Mouse (Mus musculus): ENCODE measurements around the gene Tshz2. TPM values are rescaled to one million over a fixed set of nuclear protein-coding genes. Genes with fewer than 3 reads are reported as not detected.

The Tshz2 gene
- polyA plus RNA-seq, 1 experiment = not detected

GRCm38 (mm10) chr2:169790439-169791131 is 157.8 kb downstream of the Tshz2 start:
- H3K36me3 ChIP-seq (ENCODE audit: control insufficient read depth, insufficient read depth) = no peaks in the 10 kb centered on the region
- TF ChIP-seq FOSL1 (IDR thresholded peaks at IDR 0.05; ENCODE audit: insufficient read depth, low read length, poor library complexity, severe bottlenecking) = no peak
- no peak for TF ChIP-seq MYOG (IDR thresholded peaks at IDR 0.05; ENCODE audit: control insufficient read depth, extremely low read depth, insufficient read length)
- TF ChIP-seq MYOD1 (IDR thresholded peaks at IDR 0.05; ENCODE audit: control insufficient read depth, insufficient read length, low read depth) = no peak
- TF ChIP-seq CEBPB (IDR thresholded peaks at IDR 0.05; ENCODE audit: low read depth) = no peak
- no peak for TF ChIP-seq USF1 (IDR thresholded peaks at IDR 0.05; ENCODE audit: low read depth)
- TF ChIP-seq CTCF (IDR thresholded peaks at IDR 0.05; ENCODE audit: control insufficient read depth, insufficient read depth, insufficient read length) = no peak
- TF ChIP-seq MAX (IDR thresholded peaks at IDR 0.05) = no peak
- H3K4me3 ChIP-seq (ENCODE audit: insufficient read depth, poor library complexity, severe bottlenecking) = no peak overlapping the region
- no peaks in the 10 kb centered on the region for H3K79me2 ChIP-seq (ENCODE audit: control insufficient read depth, insufficient read depth)
- H3K79me3 ChIP-seq (ENCODE audit: low read depth) = no peaks in the 10 kb centered on the region
- H3ac ChIP-seq (ENCODE audit: control insufficient read depth, insufficient read length, low read depth) = no peak overlapping the region
- no peaks in the 10 kb centered on the region for H3K27me3 ChIP-seq (ENCODE audit: control insufficient read depth, insufficient read depth, insufficient read length)

GRCm38 (mm10) chr2:169792706-169793105 is 159.9 kb downstream of the Tshz2 start:
- Histone ChIP-seq H3K36me3 (ENCODE audit: control insufficient read depth, insufficient read depth) (no peaks in the 10 kb centered on the region), H3K27me3 (ENCODE audit: control insufficient read depth, insufficient read depth, insufficient read length) (no peaks in the 10 kb centered on the region), H3K4me3 (ENCODE audit: insufficient read depth, poor library complexity, severe bottlenecking) (no peak overlapping the region), H3K79me2 (ENCODE audit: control insufficient read depth, insufficient read depth) (no peaks in the 10 kb centered on the region), H3ac (ENCODE audit: control insufficient read depth, insufficient read length, low read depth) (no peak overlapping the region), H3K79me3 (ENCODE audit: low read depth) (no peaks in the 10 kb centered on the region)
- TF ChIP-seq CEBPB (IDR thresholded peaks at IDR 0.05; ENCODE audit: low read depth) = no peak
- TF ChIP-seq MYOG (IDR thresholded peaks at IDR 0.05; ENCODE audit: control insufficient read depth, extremely low read depth, insufficient read length) = no peak
- TF ChIP-seq FOSL1 (IDR thresholded peaks at IDR 0.05; ENCODE audit: insufficient read depth, low read length, poor library complexity, severe bottlenecking) = no peak
- no peak for TF ChIP-seq CTCF (IDR thresholded peaks at IDR 0.05; ENCODE audit: control insufficient read depth, insufficient read depth, insufficient read length)
- TF ChIP-seq USF1 (IDR thresholded peaks at IDR 0.05; ENCODE audit: low read depth) = no peak
- no peak for TF ChIP-seq MAX (IDR thresholded peaks at IDR 0.05)

GRCm38 (mm10) chr2:169802241-169802640 is 169.4 kb downstream of the Tshz2 start:
- Histone ChIP-seq H3K79me2 (ENCODE audit: control insufficient read depth, insufficient read depth) (no peaks in the 10 kb centered on the region), H3ac (ENCODE audit: control insufficient read depth, insufficient read length, low read depth) (no peak overlapping the region), H3K27me3 (ENCODE audit: control insufficient read depth, insufficient read depth, insufficient read length) (no peaks in the 10 kb centered on the region), H3K36me3 (ENCODE audit: control insufficient read depth, insufficient read depth) (no peaks in the 10 kb centered on the region), H3K79me3 (ENCODE audit: low read depth) (no peaks in the 10 kb centered on the region), H3K4me3 (ENCODE audit: insufficient read depth, poor library complexity, severe bottlenecking) (no peak overlapping the region)
- TF ChIP-seq MYOD1 (IDR thresholded peaks at IDR 0.05; ENCODE audit: control insufficient read depth, insufficient read length, low read depth) (no peak), USF1 (IDR thresholded peaks at IDR 0.05; ENCODE audit: low read depth) (no peak), MYOG (IDR thresholded peaks at IDR 0.05; ENCODE audit: control insufficient read depth, extremely low read depth, insufficient read length) (no peak), CTCF (IDR thresholded peaks at IDR 0.05; ENCODE audit: control insufficient read depth, insufficient read depth, insufficient read length) (no peak), FOSL1 (IDR thresholded peaks at IDR 0.05; ENCODE audit: insufficient read depth, low read length, poor library complexity, severe bottlenecking) (no peak), CEBPB (IDR thresholded peaks at IDR 0.05; ENCODE audit: low read depth) (no peak), MAX (IDR thresholded peaks at IDR 0.05) (no peak)

- Histone ChIP-seq H3K4me3 (ENCODE audit: insufficient read depth, poor library complexity, severe bottlenecking) (no peak overlapping the region), H3K79me2 (ENCODE audit: control insufficient read depth, insufficient read depth) (no peaks in the 10 kb centered on the region), H3K36me3 (ENCODE audit: control insufficient read depth, insufficient read depth) (no peaks in the 10 kb centered on the region), H3ac (ENCODE audit: control insufficient read depth, insufficient read length, low read depth) (no peak overlapping the region), H3K27me3 (ENCODE audit: control insufficient read depth, insufficient read depth, insufficient read length) (no peaks in the 10 kb centered on the region), H3K79me3 (ENCODE audit: low read depth) (no peaks in the 10 kb centered on the region)
- TF ChIP-seq USF1 (IDR thresholded peaks at IDR 0.05; ENCODE audit: low read depth) (no peak), CTCF (IDR thresholded peaks at IDR 0.05; ENCODE audit: control insufficient read depth, insufficient read depth, insufficient read length) (no peak), FOSL1 (IDR thresholded peaks at IDR 0.05; ENCODE audit: insufficient read depth, low read length, poor library complexity, severe bottlenecking) (no peak), CEBPB (IDR thresholded peaks at IDR 0.05; ENCODE audit: low read depth) (no peak), MAX (IDR thresholded peaks at IDR 0.05) (no peak), MYOG (IDR thresholded peaks at IDR 0.05; ENCODE audit: control insufficient read depth, extremely low read depth, insufficient read length) (no peak), MYOD1 (IDR thresholded peaks at IDR 0.05; ENCODE audit: control insufficient read depth, insufficient read length, low read depth) (no peak)
These were observed 171.6 kb downstream of the Tshz2 start for GRCm38 (mm10) chr2:169804380-169804779.

GRCm38 (mm10) chr2:169805545-169805944 is 172.7 kb downstream of the Tshz2 start:
- Histone ChIP-seq H3K4me3 (ENCODE audit: insufficient read depth, poor library complexity, severe bottlenecking) (no peak overlapping the region), H3ac (ENCODE audit: control insufficient read depth, insufficient read length, low read depth) (no peak overlapping the region), H3K27me3 (ENCODE audit: control insufficient read depth, insufficient read depth, insufficient read length) (no peaks in the 10 kb centered on the region), H3K36me3 (ENCODE audit: control insufficient read depth, insufficient read depth) (no peaks in the 10 kb centered on the region), H3K79me2 (ENCODE audit: control insufficient read depth, insufficient read depth) (no peaks in the 10 kb centered on the region), H3K79me3 (ENCODE audit: low read depth) (no peaks in the 10 kb centered on the region)
- no peak for TF ChIP-seq MAX (IDR thresholded peaks at IDR 0.05)
- no peak for TF ChIP-seq CEBPB (IDR thresholded peaks at IDR 0.05; ENCODE audit: low read depth)
- TF ChIP-seq MYOG (IDR thresholded peaks at IDR 0.05; ENCODE audit: control insufficient read depth, extremely low read depth, insufficient read length) = no peak
- no peak for TF ChIP-seq CTCF (IDR thresholded peaks at IDR 0.05; ENCODE audit: control insufficient read depth, insufficient read depth, insufficient read length)
- TF ChIP-seq USF1 (IDR thresholded peaks at IDR 0.05; ENCODE audit: low read depth) = no peak
- TF ChIP-seq FOSL1 (IDR thresholded peaks at IDR 0.05; ENCODE audit: insufficient read depth, low read length, poor library complexity, severe bottlenecking) = no peak
- TF ChIP-seq MYOD1 (IDR thresholded peaks at IDR 0.05; ENCODE audit: control insufficient read depth, insufficient read length, low read depth) = no peak
